In the genomic region with DNA sequence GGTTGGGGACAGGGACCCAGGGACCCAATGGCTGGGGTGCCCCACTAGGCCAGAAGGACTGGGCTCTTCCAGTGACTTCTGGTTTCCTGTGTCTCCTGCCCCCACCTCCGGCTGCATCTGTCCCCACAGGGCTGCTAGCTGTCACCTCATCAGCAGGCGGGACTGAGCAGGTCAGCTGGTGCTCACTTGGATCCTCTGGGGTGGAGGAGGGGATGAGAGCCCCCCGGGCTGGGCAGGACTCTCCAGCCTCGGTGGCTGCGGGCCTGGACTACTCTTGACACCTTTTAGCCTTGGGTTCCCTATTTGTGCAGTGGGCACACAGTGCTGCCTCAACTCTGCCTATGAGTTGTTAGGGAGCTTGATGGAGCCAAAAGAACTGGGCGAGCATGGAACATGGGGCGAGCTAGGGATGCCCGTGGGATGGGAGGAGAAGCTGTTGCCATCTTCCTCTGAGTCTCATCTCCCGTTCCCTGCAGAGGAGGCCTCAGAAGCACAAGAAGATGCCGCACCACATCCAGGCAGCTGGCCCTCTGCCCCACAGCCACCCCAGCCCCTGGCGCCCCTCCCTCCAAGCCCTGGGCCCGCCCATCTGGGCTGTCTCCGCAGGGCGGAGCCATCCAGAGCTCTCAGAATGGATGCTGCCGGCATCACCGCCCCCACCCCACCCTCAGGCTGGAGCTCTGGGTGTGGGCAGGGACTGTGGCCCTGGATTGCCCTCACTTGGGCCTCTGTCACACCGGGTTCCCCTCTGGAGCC, we compare ENCODE assay signal across 8 mouse cellular contexts.
DNase-seq lines count a peak whose midpoint lies in the region; ATAC-seq and TF ChIP-seq lines count a peak whose summit lies in the region.

No protein-coding gene starts in this region.

- no peak for TF ChIP-seq POLR2A in kidney, adult 2 months (IDR thresholded peaks at IDR 0.05; ENCODE audit: low read depth, low read length)

- no peaks in the 10 kb centered on the region for H3K9me3 ChIP-seq in kidney, embryonic 15.5 days (replicated peaks)
- no peaks in the 10 kb centered on the region for H3K9me3 ChIP-seq in forebrain, embryonic 14.5 days (replicated peaks; ENCODE audit: control insufficient read depth, low read length)
- H3K9me3 ChIP-seq in limb, embryonic 11.5 days (ENCODE audit: control insufficient read depth, low read length): no peaks in the 10 kb centered on the region

- DNase-seq in kidney, adult 2 months: no peak
- peak; percentile 89 for DNase-seq in ZHBTc4 (ENCODE audit: low read depth, low spot score)
- DNase-seq in forebrain, embryonic 14.5 days (ENCODE audit: low spot score): peak; percentile 77
- DNase-seq in limb, embryonic 11.5 days (ENCODE audit: low spot score): peak; percentile 38
- peak; percentile 70 to 71 for DNase-seq in right cerebral cortex, postnatal 10 days (ENCODE audit: low spot score in 2 of 2)
- DNase-seq in Muller cell, postnatal 12 days (ENCODE audit: inconsistent ontology term): no peak
- DNase-seq in gastrocnemius, adult 8-10 months (ENCODE audit: low spot score in 2 of 2): no peak

- no peak overlapping the region for H3K27ac ChIP-seq in kidney, embryonic 15.5 days
- no peak overlapping the region for H3K27ac ChIP-seq in kidney, adult 2 months (ENCODE audit: insufficient read depth, low read depth, low read length)
- H3K27ac ChIP-seq in forebrain, embryonic 14.5 days (ENCODE audit: low read depth, low read length): no peak overlapping the region
- H3K27ac ChIP-seq in limb, embryonic 11.5 days (replicated peaks; ENCODE audit: low read depth, low read length): no peak overlapping the region

- peak overlapping the region; percentile 26; the same call in 1 of the 2 replicates for H3K9ac ChIP-seq in kidney, embryonic 15.5 days
- H3K9ac ChIP-seq in forebrain, embryonic 14.5 days (ENCODE audit: low read length): peak overlapping the region; percentile 56; the same call in 1 of the 2 replicates
- H3K9ac ChIP-seq in limb, embryonic 11.5 days (ENCODE audit: low read length): 0 out of 2 replicates have a peak overlapping the region, but pooled peaks have one; percentile 4

- no peak for TF ChIP-seq CTCF in kidney, adult 2 months (conservative IDR thresholded peaks at IDR 0.05; ENCODE audit: insufficient read depth, insufficient read length, low read depth, low read length)

- peak overlapping the region; percentile 37 for H3K4me3 ChIP-seq in kidney, embryonic 15.5 days (replicated peaks)
- no peak overlapping the region for H3K4me3 ChIP-seq in kidney, adult 2 months (ENCODE audit: insufficient read depth, low read depth, low read length)
- H3K4me3 ChIP-seq in forebrain, embryonic 14.5 days (ENCODE audit: low read depth, low read length): peak overlapping the region; percentile 37
- no peak overlapping the region for H3K4me3 ChIP-seq in limb, embryonic 11.5 days (ENCODE audit: low read depth, low read length)

- ATAC-seq in kidney, embryonic 15.5 days (replicated peaks; ENCODE audit: low FRiP score): peak; percentile 14; the same call in 1 of the 2 replicates
- ATAC-seq in forebrain, embryonic 14.5 days: peak; percentile 67
- no peak for ATAC-seq in limb, embryonic 11.5 days (ENCODE audit: insufficient number of reproducible peaks, low FRiP score, low TSS enrichment, low read depth)

- peak overlapping the region; percentile 63 for H3K4me2 ChIP-seq in kidney, embryonic 15.5 days
- peak overlapping the region; percentile 72 for H3K4me2 ChIP-seq in forebrain, embryonic 14.5 days (ENCODE audit: low read length)
- H3K4me2 ChIP-seq in limb, embryonic 11.5 days (ENCODE audit: low read depth, severe bottlenecking): peak overlapping the region; percentile 15

- H3K36me3 ChIP-seq in kidney, embryonic 15.5 days: no peaks in the 10 kb centered on the region
- no peaks in the 10 kb centered on the region for H3K36me3 ChIP-seq in kidney, adult 2 months (ENCODE audit: control insufficient read depth, insufficient read depth, low read length)
- no peaks in the 10 kb centered on the region for H3K36me3 ChIP-seq in forebrain, embryonic 14.5 days (ENCODE audit: control insufficient read depth, insufficient read depth, low read length)
- no peaks in the 10 kb centered on the region for H3K36me3 ChIP-seq in limb, embryonic 11.5 days (ENCODE audit: control insufficient read depth, insufficient read depth, low read length)

- WGBS in kidney, embryonic 15.5 days: 7% methylated on average over 17 of the region's 17 CpGs
- 34% methylated on average over 17 of the region's 17 CpGs for WGBS in kidney, adult 2 months
- 8% methylated on average over 17 of the region's 17 CpGs for WGBS in forebrain, embryonic 14.5 days
- WGBS in limb, embryonic 11.5 days: 6% methylated on average over 17 of the region's 17 CpGs

- peaks cover 53% of the 10 kb centered on the region for H3K27me3 ChIP-seq in kidney, embryonic 15.5 days
- H3K27me3 ChIP-seq in kidney, adult 2 months (replicated peaks; ENCODE audit: control insufficient read depth, insufficient read depth, low read length): no peaks in the 10 kb centered on the region
- no peaks in the 10 kb centered on the region for H3K27me3 ChIP-seq in forebrain, embryonic 14.5 days (replicated peaks; ENCODE audit: control insufficient read depth, insufficient read depth, low read length)
- H3K27me3 ChIP-seq in limb, embryonic 11.5 days (ENCODE audit: control insufficient read depth, insufficient read depth, low read length): peaks cover 23% of the 10 kb centered on the region

- peaks cover 36% of the 10 kb centered on the region for H3K4me1 ChIP-seq in kidney, embryonic 15.5 days
- H3K4me1 ChIP-seq in kidney, adult 2 months (ENCODE audit: control insufficient read depth, insufficient read depth, low read length): peaks cover 4% of the 10 kb centered on the region; the same call in 1 of the 2 replicates
- peaks cover 5% of the 10 kb centered on the region; the same call in 1 of the 2 replicates for H3K4me1 ChIP-seq in forebrain, embryonic 14.5 days (ENCODE audit: control insufficient read depth, insufficient read depth, low read length)
- peaks cover 23% of the 10 kb centered on the region for H3K4me1 ChIP-seq in limb, embryonic 11.5 days (ENCODE audit: control insufficient read depth, insufficient read depth, low read length)

Comparison
In these comparisons a context has a peak if more than half of its experiments do, and no peak if none do; other contexts are left out.
1. H3K4me3 ChIP-seq: peak in kidney, embryonic 15.5 days (single experiment) and forebrain, embryonic 14.5 days (single experiment); none in kidney, adult 2 months (single experiment) and limb, embryonic 11.5 days (single experiment).
2. H3K4me2 ChIP-seq: peak in every context shown above with its lines; median percentile 72 in forebrain, embryonic 14.5 days; 63 in kidney, embryonic 15.5 days; 15 in limb, embryonic 11.5 days.
3. H3K9ac ChIP-seq: peak in every context shown above with its lines; median percentile 56 in forebrain, embryonic 14.5 days; 26 in kidney, embryonic 15.5 days; 4 in limb, embryonic 11.5 days.
4. DNase-seq: peak in ZHBTc4 (single experiment), forebrain, embryonic 14.5 days (single experiment), limb, embryonic 11.5 days (single experiment) and right cerebral cortex, postnatal 10 days (2 of 2); none in kidney, adult 2 months (single experiment), Muller cell, postnatal 12 days (single experiment) and gastrocnemius, adult 8-10 months (0 of 2).